Mouse (Mus musculus): ENCODE data around the gene Fndc10.
"Not testable (repeated sequence)": the region's sequence is repeated elsewhere in the genome, so short reads cannot be mapped to it uniquely, and the experiment has no call there.

The Fndc10 gene

DNA sequence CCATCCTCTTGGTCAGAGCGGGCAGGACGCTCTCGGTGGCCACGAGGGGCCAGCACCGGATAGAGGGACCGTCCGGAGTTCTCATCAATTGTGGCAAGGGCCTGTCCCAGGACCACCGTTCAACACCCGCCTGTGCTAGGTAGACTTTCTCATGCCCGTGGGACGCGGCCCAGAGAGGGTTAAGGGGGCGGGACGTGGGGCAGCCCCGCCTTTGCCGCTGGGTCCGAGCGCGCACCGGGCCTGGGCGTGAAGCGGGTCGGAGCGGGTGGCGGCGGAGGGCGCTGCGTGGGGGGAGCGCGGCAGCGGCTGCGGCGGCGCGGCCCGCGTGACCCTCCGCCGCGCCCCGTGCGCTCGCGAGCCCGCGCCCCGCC lies at the start of gene Fndc10:
Fndc10 (plus strand) TSS at position 232 of the 371 bp plus-strand sequence.
- DNase-seq (ENCODE audit: low spot score) = peak; percentile 24

DNA sequence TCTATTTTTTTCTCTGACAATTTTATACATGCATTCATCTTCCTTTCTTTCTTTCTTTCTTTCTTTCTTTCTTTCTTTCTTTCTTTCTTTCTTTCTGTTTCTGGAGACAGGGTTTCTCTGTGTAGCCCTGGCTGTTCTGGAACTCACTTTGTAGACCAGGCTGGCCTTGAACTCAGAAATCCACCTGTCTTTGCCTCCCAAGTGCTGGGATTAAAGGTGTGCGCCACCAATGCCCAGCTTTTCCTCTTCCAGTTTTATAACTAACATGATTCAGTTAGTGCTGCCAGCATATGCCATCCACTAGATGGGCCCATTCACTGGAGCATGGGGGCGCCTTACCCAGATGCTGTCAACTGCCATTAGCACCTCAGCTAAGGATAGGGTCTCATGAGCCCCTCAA lies 48.8 kb upstream of the Fndc10 start, which contains the start of gene Gm10563:
Gm10563 (minus strand) TSS at position 101 of the 400 bp plus-strand sequence.
- not testable (repeated sequence) for DNase-seq (ENCODE audit: low spot score)

DNA sequence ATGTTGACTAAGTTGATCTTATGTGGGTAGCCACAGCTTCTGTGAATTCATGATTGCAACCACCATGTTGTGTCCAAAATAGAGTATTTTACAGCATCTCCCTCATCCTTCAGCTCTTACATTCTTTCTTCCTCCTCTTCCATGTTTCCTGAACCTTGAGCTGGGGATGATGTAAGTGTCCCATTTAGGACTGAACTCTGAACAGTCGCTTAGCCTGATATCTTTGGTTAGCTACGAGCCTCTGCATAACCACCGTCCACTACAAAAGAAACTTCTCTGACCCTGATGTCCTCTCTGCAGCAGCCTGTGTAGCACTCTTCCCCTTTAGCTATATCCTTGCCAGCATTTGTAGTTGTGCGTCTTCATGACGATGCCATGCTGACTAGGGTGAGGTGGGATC lies 48.4 kb upstream of the Fndc10 start:
- no peak for DNase-seq (ENCODE audit: low spot score)

- no peak for DNase-seq (ENCODE audit: low spot score)
Observed at GRCm38 (mm10) chr4:155649355-155649754, 44.8 kb upstream of the Fndc10 start.

DNA sequence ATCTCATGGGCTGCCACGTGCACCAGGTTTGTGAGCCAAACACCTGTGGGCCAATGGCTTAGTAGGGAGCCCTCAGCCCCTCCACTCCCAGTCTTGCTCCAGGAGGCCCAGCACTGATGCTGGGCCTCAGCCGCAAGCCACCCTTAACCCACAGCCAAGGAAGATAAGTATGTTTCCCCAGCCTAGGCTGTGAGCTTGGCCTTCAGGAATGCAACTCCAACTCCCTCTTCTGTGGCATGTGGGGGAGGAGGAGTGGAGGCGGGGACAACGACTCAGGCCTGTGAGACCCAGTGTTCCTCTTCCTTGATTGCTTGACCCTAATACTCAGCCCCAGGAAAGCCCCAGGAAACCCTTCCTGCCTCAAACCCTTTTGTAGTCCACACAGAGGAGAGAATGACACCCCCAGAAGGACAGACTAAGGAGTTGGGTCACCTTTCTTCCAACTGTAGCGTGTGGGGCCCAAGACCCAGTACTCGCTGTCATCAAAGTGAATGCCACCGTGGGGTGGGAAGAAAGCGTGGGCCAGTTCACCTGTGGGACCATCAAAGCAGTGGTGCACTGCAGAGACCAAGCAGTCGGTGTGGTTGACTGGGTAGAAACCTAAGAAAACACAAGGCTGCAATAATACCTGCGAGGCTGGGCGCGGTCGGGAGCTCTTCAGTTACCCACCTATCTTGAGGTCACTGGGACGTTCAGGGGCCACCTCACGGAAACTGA lies 42.4 kb upstream of the Fndc10 start:
- no peak for DNase-seq (ENCODE audit: low spot score)

- DNase-seq (ENCODE audit: low spot score) = no peak
Observed at GRCm38 (mm10) chr4:155652283-155653085, 41.7 kb upstream of the Fndc10 start.

GRCm38 (mm10) chr4:155653086-155653450 lies 41.1 kb upstream of the Fndc10 start, which contains the start of gene Mmp23:
Gene Mmp23, minus strand, starts transcription at chr4:155653384.
- peak; percentile 58 for DNase-seq (ENCODE audit: low spot score)

GRCm38 (mm10) chr4:155653451-155654182 lies 40.5 kb upstream of the Fndc10 start:
- DNase-seq (ENCODE audit: low spot score) = no peak

GRCm38 (mm10) chr4:155654183-155654455 lies 40.0 kb upstream of the Fndc10 start:
- no peak for DNase-seq (ENCODE audit: low spot score)

DNA sequence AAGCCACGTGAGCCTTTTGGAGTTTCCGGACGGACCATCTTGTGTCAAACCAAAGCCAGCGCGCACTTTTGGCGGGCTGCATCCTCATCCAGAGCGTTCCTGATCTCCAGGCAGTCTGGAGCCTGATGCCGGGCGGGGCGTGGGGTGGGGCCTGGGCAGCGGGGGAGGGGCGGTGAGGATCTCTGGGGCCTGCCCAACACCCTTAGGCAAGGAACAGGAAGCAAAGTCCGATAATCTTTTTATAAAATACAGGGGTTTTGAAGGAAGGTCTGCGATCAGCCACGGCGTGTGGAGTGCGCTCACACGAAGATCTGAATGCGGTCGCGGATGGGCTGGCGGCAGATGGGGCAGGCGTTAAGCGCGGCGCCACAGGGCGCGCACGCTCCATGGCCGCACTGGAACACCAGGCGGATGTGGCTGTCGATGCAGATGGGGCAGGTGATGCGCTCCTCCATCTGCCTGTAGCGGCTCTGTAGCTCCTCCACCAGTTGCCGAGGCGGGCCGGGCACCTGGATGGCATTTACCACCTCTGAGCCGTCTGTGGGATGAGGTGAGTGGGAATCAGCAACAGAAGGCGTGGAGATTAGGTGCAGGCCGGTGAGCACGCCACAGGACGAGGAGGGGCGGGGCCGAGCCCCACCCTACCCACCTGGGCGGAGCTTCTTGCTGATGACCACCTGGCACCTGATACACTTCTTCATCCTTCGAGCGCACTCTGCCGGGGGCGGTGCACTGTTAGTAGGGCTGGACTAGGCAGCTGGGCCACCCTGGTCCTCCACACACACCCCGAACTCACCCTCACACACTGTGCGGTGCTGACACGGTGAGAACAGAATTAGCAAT lies 39.5 kb upstream of the Fndc10 start:
- DNase-seq (ENCODE audit: low spot score) = peak; percentile 46

- no peak for DNase-seq (ENCODE audit: low spot score)
Observed at GRCm38 (mm10) chr4:155656214-155656751, 37.9 kb upstream of the Fndc10 start.

DNA sequence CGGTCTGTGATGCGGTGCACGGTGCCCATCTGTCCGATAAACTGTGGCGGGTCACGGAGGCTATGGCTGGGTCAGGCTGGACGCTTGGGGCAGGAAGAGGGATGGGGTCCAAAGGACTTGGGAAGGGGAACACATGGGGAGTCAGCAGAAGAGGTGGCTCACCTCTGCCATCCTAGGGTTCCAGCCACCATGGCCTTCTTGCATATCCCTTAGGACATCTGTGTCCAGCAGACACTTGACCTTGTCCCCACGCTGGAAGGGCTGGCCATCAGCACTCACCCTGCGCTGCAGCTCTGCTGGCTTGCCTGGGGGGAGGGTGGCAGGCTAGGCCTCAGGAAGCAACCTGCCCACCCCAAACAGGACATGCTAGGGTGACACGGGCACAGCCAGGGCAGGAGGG lies 35.2 kb upstream of the Fndc10 start:
- no peak for DNase-seq (ENCODE audit: low spot score)

DNA sequence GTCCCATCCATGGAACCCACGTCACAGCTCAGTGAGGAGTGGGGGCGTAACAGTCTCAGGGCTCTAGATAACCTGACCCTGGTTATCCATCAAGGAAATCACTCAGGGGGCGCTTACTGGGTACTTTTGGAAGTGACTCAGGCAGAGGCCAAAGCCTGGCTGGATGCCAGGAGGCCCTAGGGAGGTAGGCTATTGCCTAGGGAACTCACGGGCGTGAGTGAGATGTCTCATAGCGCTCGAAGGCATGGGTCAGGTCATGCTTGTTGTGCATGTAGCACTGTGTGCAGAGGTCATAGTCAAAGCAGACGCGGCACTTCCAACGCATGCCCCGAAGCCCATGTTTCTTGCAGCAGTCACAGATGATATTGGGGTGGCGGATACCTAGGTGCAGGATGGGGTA lies 33.5 kb upstream of the Fndc10 start:
- no peak for DNase-seq (ENCODE audit: low spot score)

- no peak for DNase-seq (ENCODE audit: low spot score)
Observed at GRCm38 (mm10) chr4:155666903-155667302, 27.2 kb upstream of the Fndc10 start.

DNA sequence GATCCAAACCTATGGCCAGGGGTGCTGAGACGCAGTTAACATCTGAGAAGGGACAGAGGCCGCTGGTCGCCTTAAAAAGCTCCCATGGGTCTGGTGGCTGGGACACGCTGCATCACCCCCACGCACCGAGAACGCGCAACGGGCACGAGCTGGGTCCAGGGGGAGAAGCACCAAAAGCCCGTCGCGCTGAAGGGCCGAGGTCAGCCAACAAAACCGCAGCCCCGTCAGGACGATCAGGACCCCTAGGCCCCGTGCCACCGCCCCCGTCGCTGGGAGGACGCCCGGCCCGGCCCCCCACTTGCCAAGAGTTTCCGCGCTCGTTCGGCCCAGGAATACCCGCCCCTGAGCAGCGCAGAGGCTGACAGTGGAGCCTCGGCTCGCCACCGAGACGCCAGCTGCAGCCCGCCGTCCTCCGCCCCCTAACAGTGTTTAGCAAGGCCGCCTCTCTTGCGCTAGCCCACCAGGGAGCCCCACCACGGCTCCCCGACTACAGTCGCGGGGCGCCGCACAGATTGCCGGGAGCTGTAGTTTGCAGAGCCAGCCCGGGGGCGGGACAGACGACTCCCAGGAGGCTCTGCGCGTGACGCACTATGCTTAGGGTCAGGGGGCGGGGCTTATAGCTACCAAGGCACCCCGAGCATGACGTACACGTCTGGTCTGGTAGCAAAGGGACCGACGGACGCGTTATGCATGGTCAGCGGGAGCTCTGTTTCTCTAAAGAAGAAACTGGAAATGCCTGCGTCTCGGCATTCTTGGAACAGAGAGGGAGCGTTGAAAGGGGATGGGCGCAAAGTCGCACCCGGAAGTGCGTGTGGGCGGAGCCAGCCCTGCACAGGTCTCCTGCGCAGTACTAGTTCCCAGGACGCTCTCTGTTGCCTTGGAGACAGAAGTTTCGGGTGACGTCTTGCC lies 25.2 kb upstream of the Fndc10 start, which contains the start of gene Mib2:
Mib2 (minus strand) TSS at position 510 of the 909 bp plus-strand sequence.
- peak; percentile 90 for DNase-seq (ENCODE audit: low spot score)

- no peak for DNase-seq (ENCODE audit: low spot score)
Observed at GRCm38 (mm10) chr4:155669598-155670075, 24.5 kb upstream of the Fndc10 start.

DNA sequence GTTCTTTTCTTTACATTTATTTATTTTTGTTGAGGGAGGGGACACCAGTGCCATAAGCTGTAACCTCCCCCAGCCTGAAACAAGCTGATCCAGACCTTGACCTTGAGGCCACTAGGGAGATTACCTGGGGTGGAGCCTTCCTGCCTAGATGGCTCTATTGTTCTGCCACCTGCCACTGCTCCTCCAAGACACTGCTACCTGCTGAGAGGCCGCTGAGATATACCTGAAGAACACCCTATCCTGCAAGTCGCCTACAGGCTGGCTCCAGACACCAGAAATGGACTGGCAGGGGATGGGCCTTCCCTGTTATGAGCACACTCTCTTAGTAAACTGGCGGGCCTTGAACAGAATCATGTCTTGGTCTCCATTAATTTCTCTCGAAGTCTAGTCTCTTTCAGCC lies 23.9 kb upstream of the Fndc10 start:
- not testable (repeated sequence) for DNase-seq (ENCODE audit: low spot score)

- DNase-seq (ENCODE audit: low spot score) = no peak
Observed at GRCm38 (mm10) chr4:155672082-155672481, 22.1 kb upstream of the Fndc10 start.

DNA sequence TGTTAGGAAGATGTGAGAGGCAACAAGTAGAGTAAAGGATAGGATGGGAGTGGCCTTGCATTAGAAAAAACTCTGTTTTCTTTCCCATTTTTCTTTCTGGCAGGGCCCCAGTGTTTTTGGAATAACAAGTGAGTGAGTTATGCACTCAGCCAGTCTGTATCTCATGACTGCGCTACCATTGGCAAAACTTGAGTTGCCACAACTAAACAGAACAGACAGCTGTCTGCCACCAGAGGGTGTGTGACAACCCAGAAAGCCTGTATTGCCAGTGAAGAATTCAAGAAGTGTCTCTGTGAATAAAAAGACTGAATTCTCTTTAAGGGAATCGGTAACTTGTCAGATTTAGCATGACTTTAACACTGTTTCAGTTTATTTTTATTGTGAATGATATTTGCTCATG lies 18.2 kb upstream of the Fndc10 start:
- no peak for DNase-seq (ENCODE audit: low spot score)

- not testable (repeated sequence) for DNase-seq (ENCODE audit: low spot score)
Observed at GRCm38 (mm10) chr4:155683670-155684277, 10.4 kb upstream of the Fndc10 start.
